Mouse (Mus musculus): ENCODE measurements around the gene Macf1. TPM values are rescaled to one million over a fixed set of nuclear protein-coding genes. Genes with fewer than 3 reads are reported as not detected.
A peak's percentile ranks its signal among the peaks of the same experiment; 100 is the strongest.
"Not testable (repeated sequence)": the region's sequence is repeated elsewhere in the genome, so short reads cannot be mapped to it uniquely, and the experiment has no call there.

Macf1 gene
- total RNA-seq, 2 experiments from 2014 or later: 49.0 to 51.9 TPM

DNA sequence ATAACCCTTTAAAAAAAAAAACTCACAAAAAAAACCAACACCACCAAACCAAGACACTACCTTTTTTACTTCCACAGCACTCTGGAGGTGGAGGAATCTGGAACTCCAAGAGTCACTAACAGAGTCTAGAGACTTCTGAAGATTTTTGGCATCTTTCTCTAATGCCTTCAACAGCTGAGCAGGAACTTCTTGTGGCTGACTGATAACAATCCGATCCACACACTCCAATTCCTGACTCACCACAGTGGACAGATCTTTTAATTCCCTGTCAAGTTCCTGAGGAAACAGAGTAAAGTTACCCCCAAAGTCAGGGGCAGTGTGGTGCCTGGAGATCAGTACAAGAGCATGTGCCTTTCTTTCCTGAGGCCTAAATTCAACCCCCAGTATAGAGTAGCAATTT is 218.4 kb downstream of the Macf1 start:
- no peak for DNase-seq
- intact Hi-C loops (cut with DNase I): no loop called here

DNA sequence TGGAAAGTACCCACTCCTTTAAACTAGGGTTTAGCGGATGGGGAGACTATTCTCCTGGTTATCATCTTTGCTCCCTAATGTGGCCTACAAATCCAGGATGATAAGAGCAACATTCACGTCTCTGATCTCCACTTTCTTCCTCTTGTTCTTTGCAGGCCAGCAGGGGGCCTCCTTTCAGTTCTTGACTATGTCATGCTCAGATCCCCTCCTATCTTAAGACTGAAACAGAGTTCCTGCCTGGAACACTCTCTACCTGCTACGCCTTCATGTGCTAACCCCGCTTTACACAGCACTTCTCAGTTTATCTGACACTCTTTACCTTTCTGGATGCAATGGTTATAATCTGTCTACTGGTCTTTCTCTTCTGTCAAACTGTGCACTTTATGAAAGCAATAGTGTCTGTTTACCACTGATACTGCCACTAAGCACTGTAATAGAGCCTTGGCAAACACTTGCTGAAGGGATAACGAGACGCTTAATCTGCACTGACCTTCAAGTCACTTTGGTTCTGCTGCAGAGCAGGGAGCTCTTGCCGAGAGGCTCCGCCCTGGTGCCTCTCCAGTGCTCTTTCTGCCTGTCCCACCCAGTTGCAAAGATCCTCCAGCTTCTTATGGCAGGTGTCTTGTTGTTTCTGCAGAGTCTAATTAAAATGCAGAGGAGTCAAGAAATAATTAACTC is 223.4 kb downstream of the Macf1 start:
- no peak for DNase-seq

DNA sequence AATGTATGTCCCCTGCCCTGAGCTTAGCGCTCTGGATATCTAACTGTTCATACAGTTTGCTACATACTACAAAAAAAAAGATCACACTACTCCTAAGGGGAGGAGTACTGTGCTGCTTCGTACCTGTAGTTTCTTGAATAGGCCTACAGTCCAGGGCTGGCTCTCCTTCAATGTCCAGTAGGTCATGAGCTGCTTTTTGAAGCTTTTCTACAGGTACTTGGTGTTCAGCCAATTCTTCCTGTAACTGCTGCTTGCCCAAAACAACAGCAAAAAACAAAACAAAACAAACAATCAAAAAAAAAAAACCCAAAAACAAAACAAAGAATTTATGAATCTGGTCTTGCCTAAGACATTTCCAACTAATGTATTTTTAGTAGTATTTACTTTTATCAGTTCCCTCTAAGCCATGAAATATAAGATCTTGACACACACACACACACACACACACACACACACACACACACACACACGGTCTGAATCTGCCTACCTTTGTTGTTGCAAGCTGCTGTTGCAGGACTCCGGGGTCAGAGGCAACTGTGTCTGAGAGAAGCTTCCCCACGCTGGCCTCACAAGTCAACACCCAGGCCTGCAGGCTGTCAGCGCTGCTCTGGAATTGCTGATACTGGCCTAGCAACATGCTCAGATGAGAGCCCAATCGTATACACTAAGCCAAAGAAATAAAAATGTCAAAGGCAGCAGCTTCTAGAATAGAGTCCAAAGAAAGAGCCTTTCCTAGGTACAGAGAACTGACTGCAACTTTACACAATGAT is 229.1 kb downstream of the Macf1 start:
- intact Hi-C loops (cut with DNase I): no loop called here
- no peak for DNase-seq

More for the DNA sequence above, 223.4 kb downstream of the Macf1 start:
- intact Hi-C loops (cut with DNase I): no loop called here

DNA sequence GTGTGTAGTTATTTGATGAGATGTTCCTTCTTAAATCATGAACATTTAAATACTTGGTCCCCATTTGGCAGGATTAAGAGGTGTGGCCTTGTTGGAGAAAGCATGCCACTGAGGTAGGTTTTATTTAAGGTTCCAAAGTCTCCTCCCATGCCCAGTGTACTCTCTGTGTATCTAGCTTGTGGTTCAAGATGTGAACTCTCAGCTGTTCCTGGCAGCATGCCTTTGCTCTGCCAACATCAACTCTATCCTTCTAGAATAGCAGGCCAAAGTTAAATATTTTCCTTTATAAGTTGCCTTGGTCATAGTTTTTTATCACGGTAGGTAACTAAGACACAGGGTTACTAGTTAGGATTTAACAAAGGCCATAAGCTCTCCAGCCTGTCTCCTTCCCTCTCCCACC is 230.4 kb downstream of the Macf1 start:
- DNase-seq: no peak
- intact Hi-C loops (cut with DNase I): no loop called here

DNA sequence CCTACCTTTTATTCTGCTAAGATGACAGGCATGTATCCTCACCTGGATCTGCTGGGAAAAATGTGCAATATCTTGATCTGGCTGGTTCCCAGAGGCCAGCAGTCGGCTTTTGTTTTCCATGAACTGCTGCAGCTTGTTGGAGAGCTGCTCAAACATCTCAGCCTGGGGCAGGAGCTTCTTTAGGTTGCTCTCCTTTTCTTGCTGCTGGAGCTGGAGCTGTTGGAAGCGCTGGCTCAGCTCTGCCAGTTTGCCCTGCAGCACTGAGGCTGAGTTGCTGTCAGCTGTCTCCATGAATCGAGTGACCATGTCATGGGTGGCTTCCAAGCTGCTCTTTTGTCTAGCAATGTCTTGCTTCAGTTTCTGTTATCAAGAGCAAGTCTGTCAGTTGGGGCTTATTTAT is 232.2 kb downstream of the Macf1 start:
- no peak for DNase-seq
- intact Hi-C loops (cut with DNase I): no loop called here

DNA sequence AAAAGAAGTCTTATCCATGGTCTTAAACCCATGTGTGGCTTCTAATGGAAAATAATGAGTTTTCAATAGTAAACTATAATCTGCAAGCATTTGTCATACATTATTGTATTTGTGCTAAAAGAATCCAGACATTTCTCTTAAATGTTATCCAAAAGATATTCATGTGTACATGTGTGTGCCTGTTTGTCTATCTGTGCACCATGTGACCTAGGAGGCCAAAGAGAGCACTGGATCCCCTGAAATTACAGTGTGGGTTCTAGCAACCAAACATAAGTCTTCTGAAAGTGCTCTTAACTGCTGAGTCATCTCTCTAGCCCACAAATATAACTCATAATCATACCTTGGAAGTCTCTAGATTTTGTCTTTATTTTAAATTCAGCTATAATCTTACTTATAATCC is 234.9 kb downstream of the Macf1 start:
- intact Hi-C loops (cut with DNase I): no loop called here
- DNase-seq: no peak

DNA sequence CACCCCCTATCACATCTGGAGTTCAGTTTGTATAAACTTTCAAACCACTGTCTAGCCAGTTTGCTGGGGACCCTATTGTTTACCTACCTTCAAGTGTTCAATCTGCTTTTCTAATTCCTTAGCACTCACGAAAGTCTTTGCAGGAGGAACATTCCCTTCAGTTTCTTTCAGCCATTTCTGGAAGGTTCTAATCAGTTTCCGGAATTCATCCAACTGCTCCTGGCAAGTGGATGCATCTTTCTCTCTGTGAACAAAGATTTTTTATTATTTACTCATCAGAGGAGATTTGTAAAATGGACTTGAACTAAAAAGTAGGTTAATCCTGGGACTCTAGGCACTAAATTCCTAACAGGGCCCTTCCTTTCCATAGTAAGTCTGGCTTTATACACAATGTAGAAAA is 236.1 kb downstream of the Macf1 start:
- no peak for DNase-seq
- intact Hi-C loops (cut with DNase I): no loop called here

DNA sequence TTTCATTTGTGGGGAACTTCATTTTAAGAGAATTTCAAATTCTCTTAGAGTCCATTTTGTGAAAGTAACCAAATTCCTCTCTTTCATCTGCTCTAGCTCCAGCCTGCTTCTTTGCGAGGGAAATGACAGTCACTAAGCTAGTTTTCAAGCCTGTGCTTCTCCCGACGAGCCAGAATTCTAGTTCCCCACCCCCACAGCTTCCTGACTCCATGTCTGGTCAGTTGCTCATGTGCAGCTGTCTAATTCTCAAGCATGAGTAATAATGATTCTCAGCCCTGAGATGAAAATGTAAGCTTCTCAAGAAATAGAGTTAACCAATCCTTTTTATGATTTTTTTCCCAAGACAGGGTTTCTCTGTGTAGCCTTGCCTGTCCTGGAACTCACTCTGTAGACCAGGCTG is 236.9 kb downstream of the Macf1 start:
- DNase-seq: no peak
- intact Hi-C loops (cut with DNase I): no loop called here

DNA sequence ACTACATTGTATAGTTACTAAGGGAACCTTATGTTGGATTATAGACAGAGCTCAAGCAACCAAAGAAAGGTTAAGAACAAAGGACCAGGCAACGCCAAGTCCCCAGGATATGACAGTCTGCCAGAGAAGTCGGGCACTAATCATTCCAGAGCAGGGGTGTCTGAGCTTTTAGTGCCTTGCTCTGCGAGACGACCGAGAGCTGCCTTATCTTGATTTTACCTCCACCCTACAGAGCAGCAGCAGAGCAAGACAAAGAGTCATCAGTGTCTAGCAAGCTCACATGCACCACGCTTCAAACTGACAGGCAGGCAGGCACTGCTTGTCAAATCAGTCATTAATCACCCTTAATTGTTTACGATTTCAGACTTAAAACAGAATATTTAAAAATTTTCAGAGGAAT is 237.4 kb downstream of the Macf1 start:
- intact Hi-C loops (cut with DNase I): no loop called here
- no peak for DNase-seq

DNA sequence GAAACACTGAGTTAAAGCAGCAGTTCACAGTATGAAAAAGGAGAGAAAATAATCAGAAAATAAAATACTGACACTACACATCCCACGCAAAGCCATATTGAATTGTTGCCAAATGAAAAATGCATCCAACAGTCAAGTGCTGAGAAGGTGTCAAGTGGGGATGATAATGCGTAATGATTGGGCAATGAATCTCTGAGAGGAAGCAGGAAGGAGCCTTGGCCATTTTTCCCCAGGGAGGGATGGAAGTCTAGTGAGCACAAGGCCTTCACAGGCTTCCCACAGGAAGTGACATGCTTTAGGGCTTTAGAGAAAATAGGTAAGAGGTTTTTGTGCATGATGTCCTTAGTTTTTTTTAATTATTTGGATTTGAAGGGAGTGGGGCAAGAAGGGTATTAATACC is 237.9 kb downstream of the Macf1 start:
- DNase-seq: not testable (repeated sequence)

DNA sequence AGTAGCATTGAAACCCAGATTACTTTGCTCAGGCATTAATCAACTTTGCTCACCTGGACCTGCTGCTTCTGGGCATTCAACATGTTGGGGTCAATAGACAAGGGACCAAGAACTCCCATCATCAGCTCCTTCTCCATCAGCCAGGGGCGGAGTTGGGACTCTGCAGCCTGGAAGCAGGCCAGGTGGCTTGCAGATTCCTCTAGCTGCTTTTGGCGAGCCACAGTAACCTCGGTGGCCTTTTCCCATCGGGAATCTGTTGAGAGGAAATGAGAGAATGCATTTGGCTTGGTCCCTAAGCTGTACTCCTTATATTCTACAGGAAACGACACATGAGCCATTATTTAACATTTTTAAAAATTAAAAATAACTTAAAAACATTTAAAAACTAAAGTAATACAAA is 245.7 kb downstream of the Macf1 start:
- intact Hi-C loops (cut with DNase I): no loop called here
- DNase-seq: peak; percentile 49 to 64

More for the DNA sequence above, 237.9 kb downstream of the Macf1 start:
- intact Hi-C loops (cut with DNase I): not testable (repeated sequence)

DNA sequence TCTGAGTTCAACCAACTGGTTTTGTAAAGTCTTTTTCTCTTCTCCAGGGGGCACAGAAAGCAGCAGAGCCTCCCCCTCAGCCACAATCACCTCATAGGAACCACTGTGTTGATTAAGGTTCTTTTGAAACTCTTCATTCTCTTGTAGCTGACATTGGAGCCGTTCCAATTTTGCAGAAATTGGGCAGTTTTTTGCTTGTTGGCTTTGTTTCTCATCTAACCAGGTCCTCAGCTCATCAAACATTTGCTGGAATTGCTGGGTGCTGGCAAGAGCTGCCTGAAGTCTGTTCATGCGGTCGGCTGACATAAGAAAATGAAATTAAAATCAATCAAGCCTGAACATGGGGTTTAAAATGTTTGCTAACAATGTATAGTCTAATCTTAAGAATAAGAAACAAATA is 251.0 kb downstream of the Macf1 start:
- intact Hi-C loops (cut with DNase I): no loop called here
- DNase-seq: no peak

DNA sequence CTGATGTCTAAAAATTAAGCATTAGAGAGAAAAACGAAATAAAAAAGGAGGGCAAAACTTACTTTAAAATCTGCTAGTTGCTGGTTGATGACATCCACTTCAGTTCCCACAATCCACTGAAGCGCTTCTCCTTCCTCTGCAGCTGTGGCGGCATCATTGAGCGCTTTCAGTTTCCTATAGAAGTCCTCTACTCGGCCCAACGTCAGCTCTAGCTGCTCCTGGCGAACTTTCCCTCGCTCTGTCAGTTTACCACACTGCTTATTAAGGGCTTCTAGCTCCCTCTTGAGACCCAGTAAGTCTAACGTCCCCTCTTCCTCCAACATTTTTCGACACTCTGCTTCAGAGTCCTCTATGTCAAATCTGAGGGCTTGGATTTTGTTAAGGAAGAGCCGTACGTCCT is 252.2 kb downstream of the Macf1 start:
- DNase-seq: no peak

DNA sequence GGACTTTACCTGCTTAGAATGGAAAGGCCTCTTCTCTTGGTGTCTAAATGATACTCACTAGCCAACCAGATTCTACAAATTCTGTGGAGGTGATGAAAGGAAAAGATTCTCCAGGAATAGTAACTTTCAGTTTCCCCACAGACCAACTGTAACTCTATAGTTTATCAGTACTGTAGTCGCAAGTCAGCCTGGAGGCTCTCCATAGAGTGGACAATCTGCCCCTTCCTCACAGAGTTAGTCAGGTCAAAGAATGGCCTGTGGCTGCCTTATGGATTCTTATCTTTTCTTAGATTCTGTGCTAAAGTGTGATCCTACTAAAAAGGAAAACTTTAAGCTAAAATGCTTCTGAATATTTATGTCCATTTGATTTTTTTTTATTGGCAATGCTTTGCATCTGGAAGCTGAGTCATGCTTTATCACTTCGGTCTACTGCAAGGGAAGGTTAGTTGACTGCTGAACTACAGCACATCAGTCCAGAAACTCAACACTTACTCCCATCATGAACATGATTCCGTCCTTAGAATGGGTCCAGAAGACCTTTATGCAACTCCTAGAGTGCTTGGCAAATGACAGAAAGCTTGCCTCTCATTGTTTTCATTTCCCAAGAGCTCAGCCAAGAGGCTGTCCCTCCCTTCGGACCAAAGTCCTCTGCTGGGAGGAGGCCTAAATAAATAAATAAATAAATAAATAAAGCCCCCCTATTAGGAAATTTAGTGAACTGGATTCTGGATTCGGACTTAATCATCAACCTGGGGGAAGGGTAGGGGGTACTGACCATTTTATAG is 256.1 kb downstream of the Macf1 start:
- DNase-seq: no peak
- intact Hi-C loops (cut with DNase I): no loop called here

More for the DNA sequence above, 252.2 kb downstream of the Macf1 start:
- intact Hi-C loops (cut with DNase I): no loop called here

DNA sequence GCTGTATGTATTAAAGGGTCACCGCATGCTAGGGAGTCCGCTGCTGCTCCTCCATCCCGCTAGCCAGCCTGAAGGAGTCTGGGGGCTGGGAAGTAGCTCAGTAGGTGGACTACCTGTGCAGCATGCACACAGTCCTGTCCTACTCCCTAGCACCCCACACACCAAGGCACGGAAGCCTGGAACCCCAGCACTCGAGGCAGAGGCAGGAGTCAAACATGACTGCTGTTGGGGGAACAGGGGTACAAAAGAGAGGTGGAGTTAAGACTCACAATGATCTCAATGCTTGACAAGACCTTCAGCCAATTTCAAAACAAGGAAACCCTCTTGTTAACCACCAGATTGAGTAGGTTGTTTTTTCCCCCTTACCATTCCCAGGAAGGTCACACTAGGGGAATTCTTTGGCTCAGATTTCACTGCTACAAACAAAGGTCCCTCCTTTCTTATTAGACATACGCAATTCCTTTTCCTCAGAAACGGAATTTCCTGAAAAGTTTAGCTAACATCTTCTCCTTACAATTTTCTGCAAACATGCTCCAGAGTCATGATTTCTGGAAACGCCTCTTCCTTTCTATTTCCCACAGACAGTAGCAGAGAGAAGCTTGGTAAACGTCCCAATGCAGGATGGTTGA is 256.8 kb downstream of the Macf1 start:
- intact Hi-C loops (cut with DNase I): no loop called here
- DNase-seq: no peak

DNA sequence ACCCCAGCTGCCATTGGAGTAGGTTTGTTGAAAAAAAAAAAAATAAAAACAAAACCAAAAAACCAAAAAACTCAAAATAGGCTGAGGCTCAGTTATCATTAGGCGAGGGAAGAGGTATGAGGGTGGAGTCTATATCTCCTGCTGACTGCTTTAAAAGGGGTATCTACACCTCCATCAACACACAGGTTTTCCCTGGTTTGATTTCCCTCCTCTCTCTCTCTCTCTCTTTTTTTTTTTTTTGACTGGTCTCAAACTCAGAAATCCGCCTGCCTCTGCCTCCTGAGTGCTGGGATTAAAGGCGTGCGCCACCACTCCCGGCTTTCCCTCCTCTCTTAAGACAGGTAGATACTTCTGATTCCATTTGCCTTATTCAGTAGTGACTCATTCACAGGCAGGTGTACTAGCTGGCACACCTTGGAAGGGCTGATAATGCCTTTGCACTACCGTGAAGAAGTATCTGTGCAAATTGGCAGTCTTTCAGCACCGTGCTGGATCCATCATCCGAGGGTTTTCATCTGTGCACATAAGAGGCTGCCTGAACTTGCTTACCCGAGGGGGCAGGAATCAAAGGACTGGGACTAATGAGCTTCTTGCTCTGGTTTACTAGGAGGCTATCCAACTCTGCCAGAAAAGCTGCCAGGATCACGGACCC is 257.6 kb downstream of the Macf1 start:
- intact Hi-C loops (cut with DNase I): no loop called here
- no peak for DNase-seq

DNA sequence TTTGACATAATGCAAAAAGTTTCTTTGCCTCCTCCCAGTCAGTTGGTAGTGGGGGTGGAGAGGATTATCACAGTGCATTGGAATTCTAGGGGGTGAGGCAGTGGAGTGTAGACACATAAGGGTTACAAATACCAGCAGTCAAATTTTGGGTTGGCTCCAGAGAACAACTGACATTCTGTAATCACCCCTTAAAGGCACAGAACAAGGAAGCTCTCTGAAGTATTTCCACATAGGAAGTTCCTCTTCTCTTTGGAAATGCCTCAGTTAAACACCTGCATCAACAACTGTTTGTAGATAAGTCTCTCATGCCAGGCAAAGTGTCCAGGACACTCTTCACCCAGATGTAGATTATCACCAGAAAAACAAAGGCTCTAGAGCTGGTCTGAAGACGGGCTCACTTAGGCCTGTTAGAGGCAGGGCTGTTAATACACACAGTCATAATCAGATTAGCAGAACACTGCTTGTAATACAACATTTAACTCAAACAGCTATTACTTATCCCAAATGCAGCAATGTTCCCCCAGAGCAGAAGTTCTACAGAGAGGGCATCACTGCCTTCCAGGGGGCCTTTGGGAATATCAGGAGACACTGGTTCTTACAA is 258.4 kb downstream of the Macf1 start:
- intact Hi-C loops (cut with DNase I): no loop called here
- no peak for DNase-seq

DNA sequence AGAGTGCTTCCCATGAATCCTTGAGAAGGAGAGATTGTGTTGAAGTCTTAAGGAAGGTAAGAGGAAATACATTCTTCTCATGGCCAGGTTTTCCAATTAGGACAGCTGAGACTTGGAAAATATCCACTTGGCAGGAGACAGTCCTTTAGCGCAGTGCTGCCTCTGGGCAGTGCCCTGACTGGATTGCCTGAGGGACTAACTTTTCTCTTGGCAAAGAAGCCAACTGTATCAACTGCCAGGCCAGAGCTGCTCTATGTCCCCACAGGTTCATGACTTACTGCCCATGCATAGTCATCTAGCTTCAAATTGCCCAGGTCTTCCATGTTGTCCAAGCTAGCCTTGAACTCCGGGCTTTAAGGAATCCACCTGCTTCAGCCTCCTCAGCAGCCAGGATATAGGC is 260.1 kb downstream of the Macf1 start:
- no peak for DNase-seq
- intact Hi-C loops (cut with DNase I): no loop called here

DNA sequence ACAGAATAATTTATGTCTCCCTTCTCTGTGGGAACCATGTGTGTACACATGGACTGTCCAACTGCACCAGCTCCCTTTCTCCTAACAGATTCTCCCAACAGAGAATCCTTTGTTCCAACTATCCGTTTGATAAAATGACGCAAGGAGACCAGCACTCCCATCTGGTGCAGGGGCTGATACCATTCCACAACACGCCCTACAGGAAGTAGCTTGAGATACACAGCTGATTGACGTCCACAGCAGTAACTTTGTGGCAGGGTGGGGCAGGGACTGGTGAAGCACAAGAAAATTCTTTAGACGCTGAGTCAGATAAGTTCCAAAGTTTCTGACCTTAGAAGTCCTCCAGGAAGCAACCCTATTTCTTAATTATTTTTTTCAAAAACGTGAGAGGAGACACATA is 261.3 kb downstream of the Macf1 start:
- no peak for DNase-seq
- intact Hi-C loops (cut with DNase I): no loop called here

DNA sequence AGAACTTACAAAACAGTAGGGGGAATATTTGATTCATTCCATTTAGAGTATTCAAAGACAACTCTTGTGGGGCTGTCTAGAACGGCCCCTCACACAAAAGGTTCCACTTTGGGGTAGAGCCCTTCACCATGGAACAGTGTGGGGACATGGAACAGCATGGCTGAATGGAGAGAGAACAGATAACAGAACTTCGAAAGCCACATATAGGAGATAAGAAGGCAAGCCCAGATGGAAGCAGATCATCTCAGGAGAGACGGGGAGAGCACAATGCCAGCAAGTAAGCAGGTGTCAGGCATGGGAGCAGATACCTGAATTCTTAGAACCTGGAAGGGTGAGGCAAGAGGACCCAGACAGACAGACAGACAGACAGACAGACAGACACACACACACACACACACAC is 266.1 kb downstream of the Macf1 start:
- intact Hi-C loops (cut with DNase I): no loop called here
- no peak for DNase-seq
